Comparison of ENCODE assay signal across 10 mouse cellular contexts in the genomic region with DNA sequence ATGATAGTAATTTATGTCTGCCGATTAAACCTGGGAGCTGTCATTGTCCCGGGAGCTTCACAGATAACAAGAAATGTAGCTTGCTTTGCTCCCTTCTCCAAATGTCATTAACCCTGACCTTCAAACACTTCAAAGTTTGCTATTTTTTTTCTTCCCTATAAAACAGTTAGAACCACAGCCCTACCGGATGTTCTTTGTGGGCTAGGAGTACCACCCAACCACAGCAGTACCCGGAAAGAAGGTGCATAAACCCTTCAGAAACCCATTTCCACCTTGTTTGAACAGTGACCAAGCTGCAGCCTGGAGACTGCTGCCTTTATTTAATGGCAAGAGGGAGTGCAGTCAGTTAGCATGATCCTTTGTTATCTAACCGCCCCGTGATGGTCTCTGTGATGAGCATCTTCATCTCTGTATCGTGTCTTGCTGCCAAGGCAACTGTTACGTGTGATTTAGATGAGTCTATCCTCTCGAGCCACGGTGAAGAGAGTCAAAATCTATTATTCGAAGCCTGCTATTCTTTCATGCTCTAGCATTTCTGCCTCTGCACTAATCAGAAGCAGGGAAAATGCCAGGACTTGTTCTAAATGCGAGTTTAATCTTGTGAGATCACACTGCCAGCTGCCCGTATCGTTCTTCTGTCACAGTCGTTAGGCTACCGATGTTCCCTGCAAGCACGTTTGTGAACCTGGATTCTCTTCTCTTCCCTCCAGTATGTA.
A peak's percentile ranks its signal among the peaks of the same experiment; 100 is the strongest.
DNase-seq lines count a peak whose midpoint lies in the region; ATAC-seq lines count a peak whose summit lies in the region.
"Had no signal": no experiment of that assay in that cellular context is flagged by ENCODE, and none has a peak within 500 bp of the region (broad histone marks: within the 10 kb centered on the region; RNA-seq: fewer than 3 reads in every experiment).

No protein-coding gene starts in this region.

- peak overlapping the region; percentile 43; the same call in 1 of the 2 replicates for H3K9ac ChIP-seq in neural tube, embryonic 13.5 days
- no peak overlapping the region for H3K9ac ChIP-seq in embryonic facial prominence, embryonic 14.5 days (ENCODE audit: low read depth, low read length)

- peak overlapping the region; percentile 13; the same call in 1 of the 2 replicates for H3K4me2 ChIP-seq in neural tube, embryonic 13.5 days
- no peak overlapping the region for H3K4me2 ChIP-seq in embryonic facial prominence, embryonic 14.5 days (ENCODE audit: low read depth, low read length)

- ATAC-seq in neural tube, embryonic 13.5 days (ENCODE audit: low read depth) = no peak
- ATAC-seq in embryonic facial prominence, embryonic 14.5 days (ENCODE audit: low read depth) = no peak
- ATAC-seq: Patski had no signal

- H3K4me3 ChIP-seq in neural tube, embryonic 13.5 days = no peak overlapping the region
- H3K4me3 ChIP-seq in embryonic facial prominence, embryonic 14.5 days (ENCODE audit: low read depth, low read length) = no peak overlapping the region

- peaks cover 31% of the 10 kb centered on the region for H3K4me1 ChIP-seq in neural tube, embryonic 13.5 days (replicated peaks)
- H3K4me1 ChIP-seq in embryonic facial prominence, embryonic 14.5 days (ENCODE audit: control insufficient read depth, insufficient read depth, low read length) = no peaks in the 10 kb centered on the region

- H3K27me3 ChIP-seq in neural tube, embryonic 13.5 days = no peaks in the 10 kb centered on the region
- no peaks in the 10 kb centered on the region for H3K27me3 ChIP-seq in embryonic facial prominence, embryonic 14.5 days (replicated peaks; ENCODE audit: control insufficient read depth, insufficient read depth, low read length)

- H3K9me3 ChIP-seq in neural tube, embryonic 13.5 days = no peaks in the 10 kb centered on the region
- H3K9me3 ChIP-seq in embryonic facial prominence, embryonic 14.5 days (ENCODE audit: control insufficient read depth, low read length) = no peaks in the 10 kb centered on the region

- no peaks in the 10 kb centered on the region for H3K36me3 ChIP-seq in neural tube, embryonic 13.5 days
- no peaks in the 10 kb centered on the region for H3K36me3 ChIP-seq in embryonic facial prominence, embryonic 14.5 days (ENCODE audit: control insufficient read depth, insufficient read depth, low read length)

- H3K27ac ChIP-seq in neural tube, embryonic 13.5 days (replicated peaks) = peak overlapping the region; percentile 69
- no peak overlapping the region for H3K27ac ChIP-seq in embryonic facial prominence, embryonic 14.5 days (replicated peaks; ENCODE audit: low read depth, low read length)

- WGBS in neural tube, embryonic 13.5 days = 50% methylated on average over 17 of the region's 17 CpGs
- 62% methylated on average over 17 of the region's 17 CpGs for WGBS in embryonic facial prominence, embryonic 14.5 days

- no peak for DNase-seq in neural tube, embryonic 10.5 days (ENCODE audit: extremely low spot score, low spot score)
- DNase-seq in embryonic facial prominence, embryonic 14.5 days (ENCODE audit: low spot score) = peak; percentile 40
- DNase-seq in layer of hippocampus, postnatal 36 days = peak; percentile 15 to 21
- peak; percentile 71 for DNase-seq in thymus, postnatal 14 days
- DNase-seq in kidney, postnatal 25 days = no peak
- no peak for DNase-seq in embryo, embryonic 11 days
- DNase-seq: gastrocnemius, postnatal 25 days; kidney, adult 8-10 months had no signal

Comparison
In these comparisons a context has a peak if more than half of its experiments do, and no peak if none do; other contexts are left out.
1. DNase-seq: peak in embryonic facial prominence, embryonic 14.5 days (single experiment), layer of hippocampus, postnatal 36 days (2 of 2) and thymus, postnatal 14 days (single experiment); none in neural tube, embryonic 10.5 days (single experiment), kidney, postnatal 25 days (0 of 2) and embryo, embryonic 11 days (single experiment).